Mouse (Mus musculus) hindbrain, postnatal 0 days (tissue): ENCODE data around the gene Zpr1. TPM values are rescaled to one million over a fixed set of nuclear protein-coding genes. Genes with fewer than 3 reads are reported as not detected.

ENCODE experiments used
- ATAC-seq: fragments of 200-750 bp; cut with Nextera tagmentation; 2 replicates; pipeline ENCODE4 v1.8.0; 2017; ENCODE audit warnings: mild to moderate bottlenecking, moderate TSS enrichment, moderate library complexity
- DNase-seq: peaks from one replicate; pipeline ENCODE4 v3.0.0-alpha.2; 2015; ENCODE audit warnings: low spot score
- H3K27ac ChIP-seq: fragments of 300-500 bp; sonication (generic); 2 replicates; pipeline ENCODE4 v1.5.1; 2014; ENCODE audit warnings: mild to moderate bottlenecking
- H3K27me3 ChIP-seq: fragments of 300-500 bp; sonication (generic); 2 replicates; pipeline ENCODE4 v1.6.1; 2014; ENCODE audit warnings: low read length, mixed read lengths; ENCODE audit not compliant: insufficient read depth
- H3K36me3 ChIP-seq: fragments of 300-500 bp; sonication (generic); 2 replicates; pipeline ENCODE4 v1.6.1; 2014; ENCODE audit warnings: low read length, mixed read lengths; ENCODE audit not compliant: insufficient read depth
- H3K4me1 ChIP-seq: fragments of 300-500 bp; sonication (generic); 2 replicates; pipeline ENCODE4 v1.6.1; 2014; ENCODE audit warnings: antibody characterized with exemption, low read length, mixed read lengths; ENCODE audit not compliant: insufficient read depth
- H3K4me2 ChIP-seq: fragments of 300-500 bp; sonication (generic); 2 replicates; pipeline ENCODE4 v1.6.1; 2014; ENCODE audit warnings: low read depth, mild to moderate bottlenecking, low read length, moderate library complexity, mixed read lengths
- H3K4me3 ChIP-seq: fragments of 300-500 bp; sonication (generic); 2 replicates; pipeline ENCODE4 v1.5.1; 2014; ENCODE audit warnings: low read length
- H3K9ac ChIP-seq: fragments of 300-500 bp; sonication (generic); replicated peaks from 2 replicates; pipeline ENCODE4 v1.6.1; 2014; ENCODE audit warnings: mild to moderate bottlenecking, low read length, moderate library complexity, mixed read lengths
- H3K9me3 ChIP-seq: fragments of 300-500 bp; sonication (generic); 2 replicates; pipeline ENCODE4 v1.6.1; 2016; ENCODE audit warnings: low read length, mixed read lengths
- CTCF ChIP-seq: IDR thresholded peaks from 2 replicates; pipeline ENCODE4 v1.5.1; 2016; ENCODE audit warnings: antibody characterized with exemption, control low read depth, low read depth
- WGBS: fragments of 180-500 bp; shearing (Covaris S2); extraction: QIAGEN DNeasy Blood & Tissue Kit; methylation state at CpG from one replicate; pipeline ENCODE4 v1.1.7; 2014; 5-methylcytosine and 5-hydroxymethylcytosine counted together
- polyA plus RNA-seq: library from polyadenylated mRNA; unstranded; fragments of >200 nt; fragmentation: Nextera tagmentation; extraction: Ambion mirVana; gene quantifications from 2 replicates; pipeline ENCODE4 v1.2.1, GENCODE M21; 2015
- total RNA-seq: library from RNA; depleted of rRNA; stranded (reverse); fragments of >200 nt; gene quantifications from 2 replicates; pipeline ENCODE4 v1.2.3, GENCODE M21; 2014

Gene Zpr1
- total and polyA plus RNA-seq, 2 experiments from 2014 or later, result 20.0 to 47.3 TPM

DNA sequence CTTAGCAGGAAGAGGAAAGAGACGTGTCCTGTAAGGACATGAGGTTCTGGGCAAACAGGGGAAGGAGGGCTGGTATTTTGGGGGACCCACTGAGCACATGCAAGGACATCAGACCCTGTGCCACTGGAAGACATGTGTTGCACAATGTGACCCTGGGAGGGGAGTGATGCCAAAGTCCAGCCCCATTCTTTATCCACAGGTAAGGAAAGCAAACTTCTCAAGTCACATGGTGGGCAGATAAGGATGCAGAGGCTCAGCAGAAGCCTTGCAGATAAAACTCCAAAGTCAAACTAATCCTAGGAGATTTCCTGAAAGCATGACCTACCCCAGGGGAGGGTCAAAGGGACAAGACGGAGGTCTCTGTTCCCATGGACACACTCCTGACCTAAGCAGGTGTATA lies 31.0 kb upstream of the Zpr1 start:
- WGBS, result 73% methylated on average over 2 of the region's 2 CpGs
- Histone ChIP-seq H3K27me3 (no peaks in the 10 kb centered on the region), H3K36me3 (no peaks in the 10 kb centered on the region), H3K4me1 (no peaks in the 10 kb centered on the region), H3K4me3 (no peak overlapping the region), H3K9ac (no peak overlapping the region), H3K4me2 (no peak overlapping the region), H3K27ac (no peak overlapping the region), H3K9me3 (no peaks in the 10 kb centered on the region)
- ATAC-seq (no peak), DNase-seq (no peak)
- no peak for TF ChIP-seq CTCF

DNA sequence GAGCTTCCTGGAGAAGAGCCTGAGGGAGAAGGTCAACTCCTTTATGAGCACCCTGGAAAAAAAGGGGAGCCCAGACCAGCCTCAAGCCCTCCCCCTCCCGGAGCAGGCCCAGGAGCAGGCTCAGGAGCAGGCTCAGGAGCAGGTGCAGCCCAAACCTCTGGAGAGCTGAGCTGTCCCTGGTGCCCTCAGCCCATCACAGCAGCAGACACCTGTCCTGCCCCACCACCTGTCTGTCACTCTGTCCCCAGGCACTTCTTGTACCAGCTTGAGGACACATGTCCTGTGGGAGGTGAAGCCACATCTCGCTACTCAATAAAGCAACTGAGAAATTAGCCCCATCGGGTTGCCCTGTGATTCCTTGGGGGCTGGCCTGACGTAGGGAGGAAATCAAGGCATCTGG lies 29.7 kb upstream of the Zpr1 start:
- Histone ChIP-seq H3K9me3 (no peaks in the 10 kb centered on the region), H3K27ac (no peak overlapping the region), H3K4me3 (no peak overlapping the region), H3K4me1 (no peaks in the 10 kb centered on the region), H3K27me3 (no peaks in the 10 kb centered on the region), H3K4me2 (no peak overlapping the region), H3K36me3 (no peaks in the 10 kb centered on the region), H3K9ac (no peak overlapping the region)
- 61% methylated on average over 4 of the region's 4 CpGs for WGBS
- ATAC-seq (no peak), DNase-seq (no peak)
- TF ChIP-seq CTCF, result no peak

- 50% methylated on average over 8 of the region's 8 CpGs for WGBS
- no peaks in the 10 kb centered on the region for H3K36me3 ChIP-seq
- no peaks in the 10 kb centered on the region for H3K27me3 ChIP-seq
- H3K27ac ChIP-seq, result no peak overlapping the region
- TF ChIP-seq CTCF, result no peak
- no peaks in the 10 kb centered on the region for H3K4me1 ChIP-seq
- no peak overlapping the region for H3K4me2 ChIP-seq
- DNase-seq (no peak), ATAC-seq (no peak)
- no peak overlapping the region for H3K4me3 ChIP-seq
- H3K9ac ChIP-seq, result no peak overlapping the region
- H3K9me3 ChIP-seq, result no peaks in the 10 kb centered on the region
These were observed 29.3 kb upstream of the Zpr1 start for GRCm38 (mm10) chr9:46243584-46243983.

- H3K4me1 ChIP-seq, result no peaks in the 10 kb centered on the region
- TF ChIP-seq CTCF, result peak; percentile 88
- 21% methylated on average over 11 of the region's 11 CpGs for WGBS
- ATAC-seq, result peak; percentile 86
- no peak overlapping the region for H3K27ac ChIP-seq
- no peak overlapping the region for H3K4me3 ChIP-seq
- peak; percentile 95 for DNase-seq
- H3K36me3 ChIP-seq, result no peaks in the 10 kb centered on the region
- H3K9me3 ChIP-seq, result no peaks in the 10 kb centered on the region
- no peak overlapping the region for H3K9ac ChIP-seq
- no peak overlapping the region for H3K4me2 ChIP-seq
- H3K27me3 ChIP-seq, result no peaks in the 10 kb centered on the region
These were observed 26.0 kb upstream of the Zpr1 start for GRCm38 (mm10) chr9:46246752-46247324.

DNA sequence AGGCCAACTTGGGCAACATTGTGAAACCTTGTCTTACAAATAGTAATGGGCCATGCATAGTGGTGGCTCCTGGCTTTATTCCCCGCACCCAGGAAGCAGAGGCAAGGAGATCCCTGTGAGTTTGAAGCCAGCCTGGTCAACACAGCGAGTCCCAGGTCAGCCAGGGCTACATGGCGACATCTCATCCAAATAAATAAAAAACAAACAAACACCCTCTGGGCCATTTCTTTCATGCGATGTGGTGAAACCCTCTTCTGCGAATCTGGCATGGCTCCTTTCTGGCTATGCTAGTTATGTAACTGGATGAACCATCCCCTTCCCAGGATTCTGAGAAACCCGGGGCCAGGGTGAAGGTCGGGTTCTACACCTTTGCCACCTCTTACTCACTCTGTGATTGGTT lies 16.7 kb upstream of the Zpr1 start:
- H3K9ac ChIP-seq, result no peak overlapping the region
- H3K4me2 ChIP-seq, result no peak overlapping the region
- H3K4me1 ChIP-seq, result no peaks in the 10 kb centered on the region
- TF ChIP-seq CTCF, result no peak
- ATAC-seq (no peak), DNase-seq (no peak)
- H3K27me3 ChIP-seq, result no peaks in the 10 kb centered on the region
- no peak overlapping the region for H3K4me3 ChIP-seq
- WGBS, result 93% methylated on average over 7 of the region's 7 CpGs
- no peaks in the 10 kb centered on the region for H3K9me3 ChIP-seq
- H3K27ac ChIP-seq, result no peak overlapping the region
- H3K36me3 ChIP-seq, result no peaks in the 10 kb centered on the region

GRCm38 (mm10) chr9:46256658-46257385 lies 16.0 kb upstream of the Zpr1 start:
- no peak overlapping the region for H3K27ac ChIP-seq
- H3K4me2 ChIP-seq, result no peak overlapping the region
- DNase-seq, result no peak
- 80% methylated on average over 10 of the region's 10 CpGs for WGBS
- no peak overlapping the region for H3K4me3 ChIP-seq
- H3K4me1 ChIP-seq, result no peaks in the 10 kb centered on the region
- H3K9me3 ChIP-seq, result no peaks in the 10 kb centered on the region
- no peak for ATAC-seq
- H3K36me3 ChIP-seq, result no peaks in the 10 kb centered on the region
- no peaks in the 10 kb centered on the region for H3K27me3 ChIP-seq
- no peak for TF ChIP-seq CTCF
- H3K9ac ChIP-seq, result no peak overlapping the region

- Histone ChIP-seq H3K27ac (no peak overlapping the region), H3K4me1 (no peaks in the 10 kb centered on the region), H3K9me3 (no peaks in the 10 kb centered on the region), H3K27me3 (no peaks in the 10 kb centered on the region), H3K36me3 (no peaks in the 10 kb centered on the region), H3K4me3 (no peak overlapping the region), H3K9ac (no peak overlapping the region), H3K4me2 (no peak overlapping the region)
- ATAC-seq, result no peak
- no peak for TF ChIP-seq CTCF
- DNase-seq, result no peak
- WGBS, result 86% methylated on average over 3 of the region's 3 CpGs
These were observed 15.3 kb upstream of the Zpr1 start for GRCm38 (mm10) chr9:46257546-46257945.
